Mouse (Mus musculus): ENCODE measurements around the gene Mst1. TPM values are rescaled to one million over a fixed set of nuclear protein-coding genes. Genes with fewer than 3 reads are reported as not detected.

Mst1 gene
- polyA plus RNA-seq, 1 experiment from 2014 or later, result not detected

- Histone ChIP-seq H3K4me3 (ENCODE audit: low read length) (no peak overlapping the region), H3K4me1 (ENCODE audit: control insufficient read depth, insufficient read depth, low read depth, low read length) (peaks cover 14% of the 10 kb centered on the region), H3K27ac (ENCODE audit: low read depth, low read length) (no peak overlapping the region), H3K4me2 (ENCODE audit: low read length) (no peak overlapping the region), H3K9ac (ENCODE audit: low read depth, low read length) (no peak overlapping the region), H3K27me3 (replicated peaks; ENCODE audit: control insufficient read depth, insufficient read depth, low read length) (no peaks in the 10 kb centered on the region), H3K9me3 (ENCODE audit: control insufficient read depth, low read length) (no peaks in the 10 kb centered on the region), H3K36me3 (ENCODE audit: control insufficient read depth, insufficient read depth, low read length) (peaks cover 37% of the 10 kb centered on the region)
- 97% methylated on average over 7 of the region's 7 CpGs for WGBS
- no peak for ATAC-seq
Observed at GRCm38 (mm10) chr9:108090611-108091120, 10.4 kb downstream of the Mst1 start.

DNA sequence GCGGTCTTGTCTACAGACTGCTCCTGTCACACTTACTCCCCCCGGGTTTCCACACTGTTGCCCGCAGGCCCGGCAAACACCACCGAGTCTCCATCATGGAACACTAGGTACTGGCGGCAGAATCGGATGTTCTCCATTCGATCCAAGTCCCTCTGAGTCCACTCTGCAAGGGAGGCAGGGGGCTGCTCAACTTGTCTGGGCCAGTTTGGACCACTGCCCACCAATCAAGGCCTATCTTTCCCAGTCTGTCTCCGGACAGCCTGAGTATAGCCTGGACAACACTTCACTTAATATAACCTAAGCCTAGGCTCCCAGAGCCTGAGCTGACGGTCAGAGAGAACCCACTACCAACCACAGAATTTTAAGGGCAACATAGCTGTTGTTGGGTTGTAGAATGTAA is 13.3 kb downstream of the Mst1 start:
- WGBS, result 71% methylated on average over 10 of the region's 10 CpGs
- ATAC-seq, result no peak; the same call in 1 of the 2 replicates
- peaks cover 30% of the 10 kb centered on the region for H3K36me3 ChIP-seq (ENCODE audit: control insufficient read depth, insufficient read depth, low read length)

DNA sequence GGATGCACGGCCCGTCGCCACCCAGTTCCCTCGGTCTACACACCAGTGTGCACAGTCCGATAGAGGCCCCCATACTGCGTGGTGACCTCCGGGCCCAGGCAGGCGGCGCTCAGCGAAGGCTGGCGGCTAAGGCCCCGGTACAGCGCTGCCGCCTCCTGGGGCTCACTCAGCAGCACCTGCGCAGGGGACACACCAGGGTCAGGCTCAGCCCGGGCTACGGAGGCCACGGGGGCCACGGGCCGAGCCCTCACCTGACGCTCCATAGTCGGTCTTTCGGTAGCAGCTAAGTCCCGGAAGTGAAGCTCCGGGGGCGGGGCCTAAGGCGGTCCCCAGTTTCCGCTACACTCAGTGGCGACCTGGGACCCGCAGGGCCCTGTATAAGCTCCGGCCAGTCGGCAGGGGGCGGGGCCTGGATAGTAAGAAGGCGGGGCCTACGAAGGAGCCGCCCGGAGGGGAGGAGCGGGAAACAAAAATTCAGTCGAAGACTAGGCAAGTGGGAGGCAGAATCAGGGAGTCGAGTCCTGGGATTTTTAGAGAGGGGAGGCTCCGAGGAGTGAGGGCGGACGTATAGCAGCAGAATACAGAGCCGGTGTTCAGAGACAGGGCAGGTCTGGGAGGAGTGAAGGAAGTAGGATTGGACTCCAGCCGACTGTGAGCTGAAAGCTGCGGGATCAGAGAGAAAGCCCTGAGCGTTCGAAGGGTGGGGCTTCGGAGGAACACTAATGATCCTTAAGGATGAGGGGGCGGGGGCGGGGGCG is 14.1 kb downstream of the Mst1 start, which contains the start of gene Apeh:
Apeh (minus strand) TSS at position 423 of the 758 bp plus-strand sequence.
- peak within 1 kb of the TSS; percentile 78 for H3K27ac ChIP-seq (ENCODE audit: low read depth, low read length)
- peak; percentile 93 for ATAC-seq
- peak within 1 kb of the TSS; percentile 73 for H3K4me3 ChIP-seq (ENCODE audit: low read length)
- peaks cover 28% of the 10 kb centered on the region for H3K36me3 ChIP-seq (ENCODE audit: control insufficient read depth, insufficient read depth, low read length)
- H3K9ac ChIP-seq (ENCODE audit: low read depth, low read length), result peak within 1 kb of the TSS; percentile 82
- H3K4me1 ChIP-seq (ENCODE audit: control insufficient read depth, insufficient read depth, low read depth, low read length), result peaks cover 18% of the 10 kb centered on the region
- H3K4me2 ChIP-seq (ENCODE audit: low read length), result peak within 1 kb of the TSS; percentile 82
- H3K27me3 ChIP-seq (replicated peaks; ENCODE audit: control insufficient read depth, insufficient read depth, low read length), result no peaks in the 10 kb centered on the region
- no peaks in the 10 kb centered on the region for H3K9me3 ChIP-seq (ENCODE audit: control insufficient read depth, low read length)
- 1% methylated on average over 52 of the region's 52 CpGs for WGBS

More for the DNA sequence above, 13.3 kb downstream of the Mst1 start:
- H3K9ac ChIP-seq (ENCODE audit: low read depth, low read length), result peak overlapping the region; percentile 82
- H3K9me3 ChIP-seq (ENCODE audit: control insufficient read depth, low read length), result no peaks in the 10 kb centered on the region
- peak overlapping the region; percentile 73 for H3K4me3 ChIP-seq (ENCODE audit: low read length)
- peak overlapping the region; percentile 82 for H3K4me2 ChIP-seq (ENCODE audit: low read length)
- H3K4me1 ChIP-seq (ENCODE audit: control insufficient read depth, insufficient read depth, low read depth, low read length), result peaks cover 18% of the 10 kb centered on the region
- peak overlapping the region; percentile 78; the same call in 1 of the 2 replicates for H3K27ac ChIP-seq (ENCODE audit: low read depth, low read length)
- no peaks in the 10 kb centered on the region for H3K27me3 ChIP-seq (replicated peaks; ENCODE audit: control insufficient read depth, insufficient read depth, low read length)

DNA sequence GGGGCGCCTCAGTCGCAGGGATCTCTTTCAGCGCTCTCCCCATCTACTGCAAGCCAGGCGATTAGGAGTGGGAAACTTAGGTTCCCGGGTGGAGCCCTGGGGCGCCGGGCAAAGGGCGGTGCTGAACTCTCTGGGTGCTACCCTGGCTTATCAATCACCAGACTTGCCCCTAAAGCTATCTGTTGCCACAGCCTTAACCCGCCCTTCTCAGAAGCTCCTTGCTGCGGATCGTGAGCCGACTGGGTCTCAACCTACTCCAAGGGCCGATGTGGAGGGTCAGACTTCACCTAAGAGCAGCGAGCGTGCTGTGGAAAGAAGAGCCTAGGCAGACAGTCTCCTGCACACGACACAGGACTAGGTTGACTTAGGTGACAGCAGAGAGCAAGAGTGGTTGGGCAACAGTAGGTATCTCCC is 14.8 kb downstream of the Mst1 start:
- Histone ChIP-seq H3K4me2 (ENCODE audit: low read length) (peak overlapping the region; percentile 82), H3K27me3 (replicated peaks; ENCODE audit: control insufficient read depth, insufficient read depth, low read length) (no peaks in the 10 kb centered on the region), H3K27ac (ENCODE audit: low read depth, low read length) (peak overlapping the region; percentile 78; the same call in 1 of the 2 replicates), H3K9me3 (ENCODE audit: control insufficient read depth, low read length) (no peaks in the 10 kb centered on the region), H3K36me3 (ENCODE audit: control insufficient read depth, insufficient read depth, low read length) (peaks cover 21% of the 10 kb centered on the region), H3K4me1 (ENCODE audit: control insufficient read depth, insufficient read depth, low read depth, low read length) (peaks cover 18% of the 10 kb centered on the region), H3K4me3 (ENCODE audit: low read length) (peak overlapping the region; percentile 73), H3K9ac (ENCODE audit: low read depth, low read length) (peak overlapping the region; percentile 82)
- 0% methylated on average over 16 of the region's 16 CpGs for WGBS
- peak; percentile 21 for ATAC-seq

DNA sequence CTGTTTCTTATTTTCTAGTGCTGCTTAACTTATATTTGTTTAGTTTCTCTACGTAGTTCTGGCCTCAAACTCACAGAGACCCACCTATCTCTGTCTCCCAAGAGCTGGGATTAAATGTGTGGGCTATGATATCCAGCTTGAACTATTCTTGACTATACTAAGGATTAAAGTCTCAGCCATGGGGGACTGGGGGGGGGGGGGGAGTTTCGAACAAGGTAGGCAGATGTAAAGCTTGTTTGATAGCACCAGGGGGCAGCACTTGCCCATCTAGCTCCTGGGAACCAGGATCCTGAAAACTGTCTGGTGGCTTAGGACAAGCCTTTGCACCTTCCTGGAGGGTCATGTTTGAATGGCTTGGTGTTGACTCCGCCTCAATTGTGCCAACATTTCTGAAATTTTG is 15.3 kb downstream of the Mst1 start:
- H3K4me1 ChIP-seq (ENCODE audit: control insufficient read depth, insufficient read depth, low read depth, low read length), result peaks cover 18% of the 10 kb centered on the region
- H3K9me3 ChIP-seq (ENCODE audit: control insufficient read depth, low read length), result no peaks in the 10 kb centered on the region
- 9% methylated on average over 3 of the region's 3 CpGs for WGBS
- H3K4me3 ChIP-seq (ENCODE audit: low read length), result peak overlapping the region; percentile 73
- H3K9ac ChIP-seq (ENCODE audit: low read depth, low read length), result no peak overlapping the region
- H3K27ac ChIP-seq (ENCODE audit: low read depth, low read length), result no peak overlapping the region
- peak overlapping the region; percentile 82 for H3K4me2 ChIP-seq (ENCODE audit: low read length)
- H3K27me3 ChIP-seq (replicated peaks; ENCODE audit: control insufficient read depth, insufficient read depth, low read length), result no peaks in the 10 kb centered on the region
- H3K36me3 ChIP-seq (ENCODE audit: control insufficient read depth, insufficient read depth, low read length), result peaks cover 18% of the 10 kb centered on the region
- no peak for ATAC-seq

- ATAC-seq, result no peak
- Histone ChIP-seq H3K9ac (ENCODE audit: low read depth, low read length) (no peak overlapping the region), H3K9me3 (ENCODE audit: control insufficient read depth, low read length) (no peaks in the 10 kb centered on the region), H3K36me3 (ENCODE audit: control insufficient read depth, insufficient read depth, low read length) (peaks cover 14% of the 10 kb centered on the region), H3K4me3 (ENCODE audit: low read length) (no peak overlapping the region), H3K4me2 (ENCODE audit: low read length) (no peak overlapping the region), H3K27me3 (replicated peaks; ENCODE audit: control insufficient read depth, insufficient read depth, low read length) (no peaks in the 10 kb centered on the region), H3K27ac (ENCODE audit: low read depth, low read length) (no peak overlapping the region), H3K4me1 (ENCODE audit: control insufficient read depth, insufficient read depth, low read depth, low read length) (peaks cover 18% of the 10 kb centered on the region)
- WGBS, result 63% methylated on average over 10 of the region's 10 CpGs
Observed at GRCm38 (mm10) chr9:108095949-108096712, 15.9 kb downstream of the Mst1 start.

DNA sequence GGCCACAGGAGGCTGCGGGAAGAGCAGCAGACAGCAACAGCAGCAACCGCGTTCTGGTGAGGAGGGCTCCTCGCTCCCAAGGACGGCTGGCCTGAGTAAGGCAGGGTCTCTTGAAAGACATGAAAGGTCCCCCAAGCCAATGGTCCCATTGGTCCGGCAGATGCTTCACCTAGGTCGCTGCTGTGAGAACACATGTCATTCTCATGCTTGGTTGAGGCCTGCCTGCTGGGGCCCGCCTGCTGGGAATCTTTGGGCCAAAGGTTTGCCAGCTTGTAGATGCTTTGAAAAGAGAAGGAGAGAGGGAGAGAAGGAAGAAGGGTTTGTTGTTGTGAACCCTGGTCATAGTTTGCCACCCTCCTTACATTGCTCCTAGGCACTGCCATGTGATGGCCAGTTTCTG is 19.4 kb downstream of the Mst1 start:
- Histone ChIP-seq H3K27me3 (replicated peaks; ENCODE audit: control insufficient read depth, insufficient read depth, low read length) (no peaks in the 10 kb centered on the region), H3K9me3 (ENCODE audit: control insufficient read depth, low read length) (no peaks in the 10 kb centered on the region), H3K36me3 (ENCODE audit: control insufficient read depth, insufficient read depth, low read length) (peaks cover 12% of the 10 kb centered on the region), H3K9ac (ENCODE audit: low read depth, low read length) (no peak overlapping the region), H3K4me1 (ENCODE audit: control insufficient read depth, insufficient read depth, low read depth, low read length) (peaks cover 9% of the 10 kb centered on the region; the same call in 1 of the 2 replicates), H3K4me3 (ENCODE audit: low read length) (no peak overlapping the region), H3K4me2 (ENCODE audit: low read length) (no peak overlapping the region), H3K27ac (ENCODE audit: low read depth, low read length) (no peak overlapping the region)
- ATAC-seq, result no peak
- 79% methylated on average over 8 of the region's 8 CpGs for WGBS

- H3K9me3 ChIP-seq (ENCODE audit: control insufficient read depth, low read length), result no peaks in the 10 kb centered on the region
- ATAC-seq, result 0 out of 2 replicates have a peak, but pooled peaks have one; percentile 26
- H3K4me3 ChIP-seq (ENCODE audit: low read length), result no peak overlapping the region
- H3K27me3 ChIP-seq (replicated peaks; ENCODE audit: control insufficient read depth, insufficient read depth, low read length), result no peaks in the 10 kb centered on the region
- peaks cover 6% of the 10 kb centered on the region; the same call in 1 of the 2 replicates for H3K4me1 ChIP-seq (ENCODE audit: control insufficient read depth, insufficient read depth, low read depth, low read length)
- peaks cover 11% of the 10 kb centered on the region for H3K36me3 ChIP-seq (ENCODE audit: control insufficient read depth, insufficient read depth, low read length)
- H3K9ac ChIP-seq (ENCODE audit: low read depth, low read length), result peak overlapping the region; percentile 18; the same call in 1 of the 2 replicates
- no peak overlapping the region; the same call in 1 of the 2 replicates for H3K27ac ChIP-seq (ENCODE audit: low read depth, low read length)
- WGBS, result 30% methylated on average over 30 of the region's 31 CpGs
- no peak overlapping the region for H3K4me2 ChIP-seq (ENCODE audit: low read length)
Observed at GRCm38 (mm10) chr9:108104766-108105548, 24.7 kb downstream of the Mst1 start.

All from hindbrain, embryonic 16.5 days (tissue).